Mouse (Mus musculus) spleen, postnatal 10 days (tissue): Measurements from ENCODE around the gene Fam118a.

Experiments
- DNase-seq, 2 experiments: peaks; one replicate each; pipeline ENCODE4 v3.0.0; 2021 to 2022; ENCODE audit warnings: low spot score in 2 of 2

Fam118a gene

DNA sequence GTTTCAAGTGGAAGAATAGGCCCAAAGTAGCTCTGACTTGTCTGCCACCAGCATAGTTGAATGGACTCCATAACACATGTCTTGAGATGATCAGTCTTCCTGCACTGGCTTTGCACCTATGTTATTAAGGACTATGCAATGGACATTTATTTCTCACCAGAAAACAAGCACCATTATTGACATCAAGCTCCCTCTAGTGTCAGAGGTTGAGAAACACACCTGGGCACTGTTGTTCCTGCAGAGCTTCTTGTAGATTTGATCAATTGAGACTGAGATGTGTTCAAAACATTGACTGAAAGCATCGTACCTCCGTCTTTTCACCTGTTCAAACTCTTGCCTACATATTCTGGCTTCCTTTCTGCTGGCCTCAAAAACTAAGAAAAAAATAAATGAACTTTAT is 41.8 kb downstream of the Fam118a start:
- DNase-seq = no peak

DNA sequence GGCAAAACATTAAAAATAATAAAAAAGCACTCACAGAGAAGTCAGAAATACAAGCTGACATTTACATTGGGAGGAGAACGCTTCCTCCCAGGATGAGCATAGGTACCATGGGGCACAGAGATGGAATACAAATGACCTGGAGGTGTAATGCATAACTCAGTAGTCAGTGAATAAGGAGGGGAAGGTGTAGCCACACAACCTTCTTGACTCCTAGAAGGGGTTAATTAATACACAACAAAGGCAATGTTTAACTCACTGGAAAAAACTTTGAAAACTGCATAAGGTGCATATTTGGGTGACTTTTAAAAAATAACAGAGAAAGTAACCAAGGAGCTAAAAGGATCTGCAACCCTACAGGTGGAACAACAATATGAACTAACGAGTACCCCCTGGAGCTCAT is 43.9 kb downstream of the Fam118a start:
- DNase-seq = no peak

DNA sequence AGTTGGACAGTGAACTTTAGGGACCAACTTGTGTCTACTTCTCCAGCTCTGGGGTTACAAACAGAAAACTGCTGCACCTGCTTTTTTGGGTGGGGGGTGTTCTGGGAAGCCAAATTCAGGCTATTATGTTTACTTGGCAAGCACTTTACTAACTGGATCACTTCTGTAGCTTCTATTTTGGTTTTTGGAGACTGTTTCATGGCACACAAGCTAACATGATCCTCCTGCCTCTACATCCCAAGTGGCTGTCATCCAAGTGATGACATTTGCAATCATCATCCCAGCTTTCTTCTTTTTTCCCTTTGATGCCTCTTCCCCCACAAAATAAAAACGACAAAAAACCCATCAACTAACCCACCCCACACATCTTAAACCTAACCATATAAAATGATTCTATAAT is 56.9 kb downstream of the Fam118a start:
- no peak for DNase-seq
